Mouse (Mus musculus): Measurements from ENCODE around the gene Med17. TPM values are rescaled to one million over a fixed set of nuclear protein-coding genes. Genes with fewer than 3 reads are reported as not detected.
"Not testable (repeated sequence)": the region's sequence is repeated elsewhere in the genome, so short reads cannot be mapped to it uniquely, and the experiment has no call there.

Med17 gene
- polyA plus RNA-seq, 1 experiment from 2014 or later: 19.5 TPM

- peaks cover 76% of the 10 kb centered on the region for H3K79me2 ChIP-seq (ENCODE audit: inconsistent target)
- peak within 1 kb of the TSS; percentile 81 for H3K4me3 ChIP-seq (ENCODE audit: inconsistent target)
- WGBS (ENCODE audit: missing documents): 3% methylated on average over 38 of the region's 45 CpGs
- H3K36me3 ChIP-seq (ENCODE audit: inconsistent target): peaks cover 26% of the 10 kb centered on the region
- peak within 1 kb of the TSS; percentile 64 for H3K27ac ChIP-seq
These were observed 26.0 kb upstream of the Med17 start, which contains the start of gene Taf1d for GRCm38 (mm10) chr9:15305503-15306397. TSS of gene Taf1d (plus strand) at chr9:15306214.

GRCm38 (mm10) chr9:15302881-15303280 lies 23.1 kb upstream of the Med17 start:
- WGBS (ENCODE audit: missing documents): 83% methylated on average over 2 of the region's 2 CpGs
- Histone ChIP-seq H3K79me2 (ENCODE audit: inconsistent target) (peaks cover 48% of the 10 kb centered on the region), H3K27ac (no peak overlapping the region), H3K36me3 (ENCODE audit: inconsistent target) (no peaks in the 10 kb centered on the region), H3K4me3 (ENCODE audit: inconsistent target) (no peak overlapping the region)

GRCm38 (mm10) chr9:15302006-15302405 lies 22.3 kb upstream of the Med17 start:
- 83% methylated on average over 6 of the region's 6 CpGs for WGBS (ENCODE audit: missing documents)
- H3K79me2 ChIP-seq (ENCODE audit: inconsistent target): peaks cover 39% of the 10 kb centered on the region
- H3K4me3 ChIP-seq (ENCODE audit: inconsistent target); H3K36me3 ChIP-seq (ENCODE audit: inconsistent target): not testable (repeated sequence)
- peak overlapping the region; percentile 66 for H3K27ac ChIP-seq

- WGBS (ENCODE audit: missing documents): 5% methylated on average over 6 of the region's 6 CpGs
- Histone ChIP-seq H3K27ac (peak overlapping the region; percentile 66), H3K4me3 (ENCODE audit: inconsistent target) (peak overlapping the region; percentile 8; the same call in 1 of the 2 replicates), H3K79me2 (ENCODE audit: inconsistent target) (peaks cover 33% of the 10 kb centered on the region), H3K36me3 (ENCODE audit: inconsistent target) (no peaks in the 10 kb centered on the region)
These were observed 21.7 kb upstream of the Med17 start for GRCm38 (mm10) chr9:15301399-15301798.

- no peak overlapping the region for H3K27ac ChIP-seq
- H3K36me3 ChIP-seq (ENCODE audit: inconsistent target): no peaks in the 10 kb centered on the region
- peaks cover 23% of the 10 kb centered on the region; the same call in 1 of the 2 replicates for H3K79me2 ChIP-seq (ENCODE audit: inconsistent target)
- H3K4me3 ChIP-seq (ENCODE audit: inconsistent target): no peak overlapping the region
- 81% methylated on average over 5 of the region's 5 CpGs for WGBS (ENCODE audit: missing documents)
These were observed 20.3 kb upstream of the Med17 start for GRCm38 (mm10) chr9:15300056-15300455.

- peaks cover 9% of the 10 kb centered on the region; the same call in 1 of the 2 replicates for H3K79me2 ChIP-seq (ENCODE audit: inconsistent target)
These were observed 18.7 kb upstream of the Med17 start for GRCm38 (mm10) chr9:15298451-15298850.

GRCm38 (mm10) chr9:15297112-15297511 lies 17.4 kb upstream of the Med17 start:
- H3K79me2 ChIP-seq (ENCODE audit: inconsistent target): no peaks in the 10 kb centered on the region
- 91% methylated on average over 7 of the region's 7 CpGs for WGBS (ENCODE audit: missing documents)
- H3K36me3 ChIP-seq (ENCODE audit: inconsistent target): no peaks in the 10 kb centered on the region; the same call in 1 of the 2 replicates
- no peak overlapping the region for H3K27ac ChIP-seq
- no peak overlapping the region for H3K4me3 ChIP-seq (ENCODE audit: inconsistent target)

More at GRCm38 (mm10) chr9:15298451-15298850, 18.7 kb upstream of the Med17 start:
- H3K27ac ChIP-seq: no peak overlapping the region
- WGBS (ENCODE audit: missing documents): 25% methylated on average over 2 of the region's 2 CpGs
- H3K4me3 ChIP-seq (ENCODE audit: inconsistent target): no peak overlapping the region
- H3K36me3 ChIP-seq (ENCODE audit: inconsistent target): no peaks in the 10 kb centered on the region

- peaks cover 6% of the 10 kb centered on the region for H3K36me3 ChIP-seq (ENCODE audit: inconsistent target)
- no peak overlapping the region for H3K4me3 ChIP-seq (ENCODE audit: inconsistent target)
- no peak overlapping the region for H3K27ac ChIP-seq
- no peaks in the 10 kb centered on the region for H3K79me2 ChIP-seq (ENCODE audit: inconsistent target)
- 3% methylated on average over 6 of the region's 6 CpGs for WGBS (ENCODE audit: missing documents)
These were observed 9.5 kb upstream of the Med17 start for GRCm38 (mm10) chr9:15289251-15289650.

- Histone ChIP-seq H3K79me2 (ENCODE audit: inconsistent target) (no peaks in the 10 kb centered on the region), H3K27ac (no peak overlapping the region), H3K4me3 (ENCODE audit: inconsistent target) (no peak overlapping the region), H3K36me3 (ENCODE audit: inconsistent target) (peaks cover 6% of the 10 kb centered on the region)
- 86% methylated on average over 3 of the region's 3 CpGs for WGBS (ENCODE audit: missing documents)
These were observed 8.7 kb upstream of the Med17 start for GRCm38 (mm10) chr9:15288402-15288801.

GRCm38 (mm10) chr9:15287846-15288245 lies 8.1 kb upstream of the Med17 start:
- WGBS (ENCODE audit: missing documents): 80% methylated on average over 6 of the region's 6 CpGs
- H3K36me3 ChIP-seq (ENCODE audit: inconsistent target): peaks cover 6% of the 10 kb centered on the region
- H3K4me3 ChIP-seq (ENCODE audit: inconsistent target): no peak overlapping the region
- no peak overlapping the region for H3K27ac ChIP-seq
- no peaks in the 10 kb centered on the region for H3K79me2 ChIP-seq (ENCODE audit: inconsistent target)

- no peaks in the 10 kb centered on the region for H3K79me2 ChIP-seq (ENCODE audit: inconsistent target)
- WGBS (ENCODE audit: missing documents): 92% methylated on average over 3 of the region's 3 CpGs
- H3K36me3 ChIP-seq (ENCODE audit: inconsistent target): peaks cover 6% of the 10 kb centered on the region; the same call in 1 of the 2 replicates
- no peak overlapping the region for H3K4me3 ChIP-seq (ENCODE audit: inconsistent target)
- no peak overlapping the region for H3K27ac ChIP-seq
These were observed 5.7 kb upstream of the Med17 start for GRCm38 (mm10) chr9:15285443-15285842.

- H3K36me3 ChIP-seq (ENCODE audit: inconsistent target): peaks cover 15% of the 10 kb centered on the region; the same call in 1 of the 2 replicates
- peak overlapping the region; percentile 69 for H3K4me3 ChIP-seq (ENCODE audit: inconsistent target)
- peak overlapping the region; percentile 60 for H3K27ac ChIP-seq
These were observed 754 bp upstream of the Med17 start for GRCm38 (mm10) chr9:15280491-15280879.

GRCm38 (mm10) chr9:15279139-15279648 lies 537 bp downstream of the Med17 start:
- Histone ChIP-seq H3K79me2 (ENCODE audit: inconsistent target) (peaks cover 39% of the 10 kb centered on the region), H3K36me3 (ENCODE audit: inconsistent target) (peaks cover 28% of the 10 kb centered on the region; the same call in 1 of the 2 replicates), H3K27ac (peak overlapping the region; percentile 32), H3K4me3 (ENCODE audit: inconsistent target) (peak overlapping the region; percentile 69)
- WGBS (ENCODE audit: missing documents): 7% methylated on average over 18 of the region's 19 CpGs

More at GRCm38 (mm10) chr9:15280491-15280879, 754 bp upstream of the Med17 start:
- peaks cover 39% of the 10 kb centered on the region for H3K79me2 ChIP-seq (ENCODE audit: inconsistent target)
- 53% methylated on average over 5 of the region's 5 CpGs for WGBS (ENCODE audit: missing documents)

GRCm38 (mm10) chr9:15278343-15278742 lies 1.4 kb downstream of the Med17 start:
- 96% methylated on average over 3 of the region's 3 CpGs for WGBS (ENCODE audit: missing documents)
- no peak overlapping the region for H3K27ac ChIP-seq
- peaks cover 39% of the 10 kb centered on the region for H3K79me2 ChIP-seq (ENCODE audit: inconsistent target)
- peaks cover 37% of the 10 kb centered on the region for H3K36me3 ChIP-seq (ENCODE audit: inconsistent target)
- H3K4me3 ChIP-seq (ENCODE audit: inconsistent target): no peak overlapping the region; the same call in 1 of the 2 replicates

GRCm38 (mm10) chr9:15276855-15277254 lies 2.9 kb downstream of the Med17 start:
- Histone ChIP-seq H3K36me3 (ENCODE audit: inconsistent target) (peaks cover 51% of the 10 kb centered on the region), H3K79me2 (ENCODE audit: inconsistent target) (peaks cover 39% of the 10 kb centered on the region), H3K4me3 (ENCODE audit: inconsistent target) (no peak overlapping the region), H3K27ac (no peak overlapping the region)
- WGBS (ENCODE audit: missing documents): 96% methylated on average over 4 of the region's 4 CpGs
